Mouse (Mus musculus) brain, embryonic 18.5 days (tissue): ENCODE results near the gene Itm2c.

Experiments used
- DNase-seq: peaks from one replicate; pipeline ENCODE4 v3.0.0-alpha.2; 2012; ENCODE audit warnings: low read depth, low spot score

Itm2c gene

DNA sequence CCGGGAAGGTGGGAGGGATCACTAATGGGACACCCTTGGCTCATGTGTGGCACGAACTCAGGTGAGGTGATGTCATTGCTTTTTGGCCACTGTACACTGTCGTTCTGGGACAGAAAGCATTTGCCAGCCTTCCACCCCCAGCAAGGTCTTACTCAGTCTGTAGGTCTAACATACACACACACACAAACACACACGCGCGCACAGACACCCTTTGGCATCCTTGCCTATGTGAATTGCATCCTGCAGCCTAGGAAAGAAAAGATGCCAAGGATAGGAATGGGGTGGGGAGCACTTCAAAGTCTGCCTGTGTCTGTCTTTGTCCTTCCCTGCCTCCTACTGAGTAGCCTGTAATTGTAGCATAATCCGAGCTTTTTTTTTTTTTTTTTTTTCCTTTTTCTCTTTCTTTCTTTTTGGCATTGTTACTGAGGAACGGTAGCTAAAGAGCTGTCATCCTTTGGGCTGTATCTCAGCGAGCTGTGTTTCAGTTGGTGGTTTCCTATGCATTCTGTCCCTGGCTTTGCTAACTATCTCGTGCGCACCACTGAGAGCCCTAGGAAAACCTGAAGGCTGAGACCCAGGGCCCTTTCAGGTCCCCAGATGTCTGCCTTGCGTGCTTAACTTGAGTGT is 4.8 kb downstream of the Itm2c start:
- DNase-seq = no peak

GRCm38 (mm10) chr1:85899388-85899761 is 5.3 kb downstream of the Itm2c start:
- DNase-seq = no peak

- DNase-seq = no peak
Observed at GRCm38 (mm10) chr1:85900521-85901333, 6.6 kb downstream of the Itm2c start.

DNA sequence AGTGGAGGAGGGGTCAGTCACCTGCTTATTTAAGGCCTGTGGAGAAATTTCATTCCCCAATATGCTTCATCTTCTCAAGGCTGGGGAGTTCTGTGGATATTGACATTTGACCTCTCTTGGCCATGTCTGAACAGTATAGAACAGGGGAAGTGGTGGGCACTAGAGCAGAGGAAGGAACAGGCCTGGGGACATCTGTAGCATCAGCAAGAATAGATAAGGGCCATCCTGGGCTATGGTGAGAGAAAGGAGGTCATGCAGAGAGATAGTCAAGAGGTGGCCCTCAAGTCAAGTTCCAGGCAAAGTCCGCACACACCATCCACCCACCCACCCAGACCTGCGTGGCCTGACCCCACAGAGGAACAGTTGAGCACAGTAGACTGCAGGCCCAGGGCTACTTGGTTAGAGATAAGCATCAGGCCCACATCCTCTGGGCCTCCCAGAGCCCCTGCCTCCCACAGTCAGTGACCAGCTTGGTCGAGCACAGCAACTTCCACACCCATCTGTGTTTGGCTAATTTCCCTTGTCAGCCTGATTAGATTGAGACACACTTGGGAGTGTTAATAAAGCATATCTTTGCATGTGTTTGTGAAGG is 7.5 kb downstream of the Itm2c start:
- DNase-seq = no peak

DNA sequence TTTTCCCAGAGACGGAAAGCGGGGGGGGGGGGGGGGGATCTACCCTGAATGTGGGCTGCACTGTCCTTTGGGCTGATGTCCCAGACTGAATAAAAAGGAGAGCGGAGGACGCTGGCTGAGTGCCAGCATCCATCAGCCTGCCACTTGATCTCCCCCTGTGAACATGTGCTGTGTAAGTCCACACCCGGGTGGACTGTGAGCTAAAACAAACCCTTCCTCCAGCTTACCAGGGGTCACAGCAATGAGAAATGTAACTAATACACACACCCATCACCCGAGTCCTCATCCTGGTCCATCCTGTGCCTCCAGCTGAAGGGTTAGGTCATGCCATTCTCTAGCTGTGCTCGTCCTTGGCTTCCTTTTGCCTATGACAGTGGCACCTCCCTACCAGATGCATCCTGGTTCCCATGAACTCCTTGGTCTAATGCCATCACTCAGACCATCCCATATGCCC is 8.1 kb downstream of the Itm2c start:
- DNase-seq = no peak

DNA sequence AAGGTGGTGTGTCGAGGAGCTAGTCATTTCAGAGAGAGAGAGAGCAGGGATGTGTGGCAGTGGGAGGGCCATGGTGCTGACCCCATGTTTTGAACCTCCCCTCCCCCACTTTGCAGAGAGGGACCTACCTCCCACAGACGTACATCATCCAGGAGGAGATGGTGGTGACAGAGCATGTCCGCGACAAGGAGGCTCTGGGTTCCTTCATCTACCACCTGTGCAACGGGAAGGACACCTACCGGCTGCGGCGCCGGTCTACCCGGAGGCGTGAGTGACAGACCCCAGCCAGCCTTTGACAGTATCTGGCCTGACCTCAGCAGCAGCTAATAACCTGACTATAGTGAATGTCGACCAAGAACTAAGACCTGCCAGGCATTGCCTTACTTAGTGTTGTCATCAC is 12.8 kb downstream of the Itm2c start:
- no peak for DNase-seq

DNA sequence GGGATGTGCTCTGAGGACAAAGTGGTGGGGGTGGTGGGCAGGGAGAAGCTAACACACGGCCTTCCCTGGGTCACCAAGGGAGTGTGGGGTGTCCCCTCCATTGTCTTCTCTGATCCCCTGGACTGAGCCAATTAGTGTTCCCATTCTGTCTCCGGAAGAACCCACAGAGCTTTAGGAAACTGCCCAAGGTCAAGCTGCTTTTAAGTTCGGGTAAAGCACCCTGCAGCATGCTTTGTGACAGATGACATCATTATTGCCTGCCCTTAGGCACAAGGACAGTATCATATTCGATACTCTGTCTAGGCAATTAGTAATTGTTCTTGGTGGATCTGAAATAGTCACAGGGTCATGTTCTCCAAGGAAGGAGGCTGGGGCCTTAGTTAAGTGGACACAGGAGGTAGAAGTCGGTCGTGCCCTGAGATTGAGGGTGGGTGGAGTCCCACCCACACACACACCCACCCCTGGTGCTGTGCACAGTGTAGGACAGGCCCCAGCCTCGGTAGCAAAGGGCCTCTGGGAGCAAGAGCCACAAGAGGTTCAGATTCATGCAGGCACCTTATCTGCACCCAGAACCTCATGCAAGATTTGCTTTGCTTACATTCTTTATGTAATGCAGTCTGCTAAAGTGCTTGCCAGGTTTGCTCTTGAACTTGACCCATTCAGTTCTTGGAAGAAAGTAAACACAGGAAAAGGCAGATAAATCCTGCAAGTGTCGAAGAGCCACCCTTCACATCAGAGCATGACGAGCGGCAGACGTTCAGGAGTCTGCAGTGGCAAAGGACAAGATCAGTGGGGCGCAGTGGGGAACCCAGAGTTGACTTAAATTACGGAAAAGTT is 14.9 kb downstream of the Itm2c start:
- DNase-seq = no peak

GRCm38 (mm10) chr1:85913078-85913755 is 19.1 kb downstream of the Itm2c start:
- DNase-seq = no peak

- no peak for DNase-seq
Observed at GRCm38 (mm10) chr1:85915890-85916289, 21.8 kb downstream of the Itm2c start.

- DNase-seq = peak; percentile 86
Observed at GRCm38 (mm10) chr1:85916830-85917450, 22.9 kb downstream of the Itm2c start.

DNA sequence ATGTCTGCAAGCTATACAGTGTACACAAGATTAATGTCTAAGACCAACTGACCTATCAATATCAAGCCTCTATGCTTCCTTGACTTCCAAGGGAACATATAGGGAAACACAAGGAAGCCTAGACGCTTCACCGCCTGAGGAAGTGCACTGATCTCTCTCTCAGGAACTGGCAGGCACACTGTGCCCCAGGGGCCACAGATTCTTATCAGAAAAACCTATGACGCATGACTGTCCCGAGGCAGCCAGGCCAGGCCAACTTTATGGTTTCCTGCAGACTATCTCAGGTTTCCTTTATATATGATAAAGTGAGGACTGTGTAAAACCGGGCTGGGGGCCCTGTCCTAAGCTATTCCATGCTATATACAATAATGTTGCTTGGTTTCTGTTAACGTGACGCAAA is 25.5 kb downstream of the Itm2c start:
- DNase-seq = no peak

DNA sequence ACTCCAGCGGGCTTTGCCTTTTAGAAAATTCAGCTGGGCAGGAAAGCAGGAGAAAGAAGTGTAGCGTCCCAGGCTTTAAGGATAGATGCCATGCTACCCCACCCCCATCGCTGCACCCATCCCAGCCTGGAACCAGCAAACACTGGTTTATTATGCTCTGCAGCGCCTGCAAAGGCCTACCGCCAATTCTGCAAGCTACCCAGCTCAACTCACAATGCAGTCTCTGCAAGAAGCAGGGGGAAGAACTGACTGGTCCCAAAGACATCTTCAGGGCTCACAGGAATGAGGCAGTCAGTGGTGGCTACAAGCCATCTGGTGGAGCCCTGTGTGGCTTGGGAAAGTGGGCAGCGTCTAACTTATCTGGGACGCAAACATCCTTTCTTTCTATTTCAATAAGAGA is 27.6 kb downstream of the Itm2c start:
- DNase-seq = no peak

DNA sequence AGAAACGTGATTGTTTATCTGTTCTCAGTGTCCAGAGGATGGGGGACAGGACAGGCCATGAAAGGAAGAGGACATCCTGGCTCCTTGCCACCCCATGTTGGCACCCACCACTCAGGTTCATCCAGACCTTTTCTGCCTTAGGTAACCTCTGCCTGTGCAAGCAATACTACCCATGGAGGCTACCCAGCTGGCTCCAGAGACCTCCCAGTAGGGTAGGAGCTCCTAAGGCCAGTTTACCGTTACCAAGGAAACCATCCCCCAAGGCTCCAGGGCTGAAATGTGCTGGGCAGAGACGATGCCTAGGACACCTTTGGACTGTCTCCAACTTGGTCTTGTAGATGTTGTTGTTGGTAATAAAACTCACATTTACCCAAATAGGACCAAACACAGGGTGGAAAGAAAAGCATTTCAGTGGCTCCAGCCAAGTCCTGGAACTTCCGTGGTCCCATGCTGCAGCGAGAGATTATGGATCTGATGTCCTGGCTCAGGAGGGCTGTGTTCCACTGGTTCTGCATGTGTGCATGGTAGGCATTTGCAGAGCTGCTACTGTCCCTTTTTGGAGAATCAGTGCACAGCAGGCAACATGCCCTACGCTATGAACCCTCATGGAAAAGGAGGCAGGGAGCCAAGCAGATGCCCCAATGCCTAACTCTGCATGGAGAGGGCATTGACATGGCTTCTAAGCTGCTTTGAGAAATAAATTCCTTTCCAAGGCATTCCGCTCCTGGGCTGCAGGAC is 28.2 kb downstream of the Itm2c start:
- no peak for DNase-seq

DNA sequence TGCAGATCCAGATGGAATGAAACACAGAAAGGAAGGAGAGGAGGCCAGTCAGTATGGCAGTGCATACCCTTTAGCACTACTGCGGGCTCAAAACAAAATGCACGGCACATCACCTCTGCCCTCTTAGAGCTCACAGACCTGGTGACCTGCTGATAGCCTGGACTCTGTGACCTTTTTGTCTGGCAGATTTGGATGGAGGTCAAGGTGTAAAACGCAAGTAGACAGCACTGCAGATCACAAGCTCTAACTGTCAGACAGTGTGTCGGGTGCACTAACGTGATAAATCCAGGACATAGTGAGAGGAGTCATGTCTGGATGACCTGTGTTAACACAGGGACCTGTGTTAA is 28.8 kb downstream of the Itm2c start:
- no peak for DNase-seq

GRCm38 (mm10) chr1:85925183-85925582 is 31.1 kb downstream of the Itm2c start:
- DNase-seq = no peak

DNA sequence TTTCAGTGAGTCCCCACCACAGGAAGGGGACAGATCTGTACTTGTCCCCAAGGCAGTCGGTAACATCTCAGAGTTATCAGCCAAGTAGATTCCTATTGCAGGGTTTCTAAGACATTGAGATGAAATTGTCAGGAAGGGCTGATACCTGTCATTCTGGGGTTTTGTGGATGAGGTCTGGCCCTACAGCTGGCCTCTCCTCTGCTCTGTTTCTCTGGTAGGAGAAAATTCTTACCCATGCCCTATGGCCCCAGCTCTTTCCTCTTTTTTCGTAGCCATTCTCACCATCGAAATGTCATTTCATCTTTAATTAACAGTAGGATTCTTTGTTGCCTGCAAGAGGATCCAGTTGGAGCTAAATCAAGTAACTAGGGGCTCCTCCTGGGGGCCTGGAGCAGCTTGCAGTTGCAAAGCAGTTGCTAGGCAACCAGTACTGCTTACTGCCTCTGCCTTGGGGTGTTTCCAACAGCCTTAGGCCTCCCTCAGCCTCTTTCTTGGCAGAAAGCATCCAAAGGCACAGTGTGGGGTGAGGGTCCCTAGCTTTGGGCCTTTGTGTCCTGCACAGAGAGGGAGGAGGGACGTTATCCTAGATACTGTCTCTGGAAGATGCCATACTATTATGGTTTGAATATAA is 34.1 kb downstream of the Itm2c start, which contains the start of gene 4933407L21Rik:
Gene 4933407L21Rik, plus strand, starts transcription at position 427 of the 631 bp plus-strand sequence.
- DNase-seq = peak; percentile 84

- DNase-seq = no peak
Observed at GRCm38 (mm10) chr1:85928688-85929065, 34.6 kb downstream of the Itm2c start.

GRCm38 (mm10) chr1:85929406-85929805 is 35.3 kb downstream of the Itm2c start:
- DNase-seq = no peak

GRCm38 (mm10) chr1:85931170-85931569 is 37.1 kb downstream of the Itm2c start:
- DNase-seq = no peak

DNA sequence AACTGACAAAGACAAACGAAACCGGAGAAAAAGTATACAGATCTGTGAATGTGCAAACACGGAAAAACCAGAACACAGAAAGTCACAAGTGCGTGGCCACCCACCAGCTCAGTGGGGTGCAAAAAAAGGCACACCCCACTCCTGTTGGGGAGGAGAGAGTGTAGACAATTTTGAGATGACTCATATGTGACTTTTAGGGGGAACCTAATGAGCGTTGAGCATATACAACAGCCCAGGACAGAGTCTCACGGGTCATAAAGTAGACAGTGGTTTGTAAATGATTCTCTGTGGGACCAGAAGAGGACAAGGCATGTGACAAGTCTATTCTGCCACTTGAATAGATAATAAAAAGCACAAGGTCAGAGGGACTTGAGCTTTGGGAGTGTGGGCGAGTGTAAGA is 39.1 kb downstream of the Itm2c start:
- DNase-seq = no peak
